Mouse (Mus musculus): ENCODE measurements around the gene Rbm10. TPM values are rescaled to one million over a fixed set of nuclear protein-coding genes. Genes with fewer than 3 reads are reported as not detected.

Rbm10 gene
- total and polyA plus RNA-seq, 3 experiments, result 154 to 183 TPM; not detected in 1

- TF ChIP-seq POLR2A (IDR thresholded peaks at IDR 0.05; ENCODE audit: control insufficient read depth in 1 of 2, insufficient read depth in 1 of 2, low read depth in 1 of 2, low read length in 2 of 2, poor library complexity in 1 of 2), result no peak
- TF ChIP-seq ZC3H11A (IDR thresholded peaks at IDR 0.05; ENCODE audit: low read depth, low read length), result no peak
- no peak for TF ChIP-seq ZNF384 (IDR thresholded peaks at IDR 0.05; ENCODE audit: low read depth, low read length)
- no peak for TF ChIP-seq MAFK (IDR thresholded peaks at IDR 0.05; ENCODE audit: borderline replicate concordance, low read depth, low read length)
- TF ChIP-seq USF1 (IDR thresholded peaks at IDR 0.05; ENCODE audit: low read depth, low read length), result no peak
- TF ChIP-seq POLR2AphosphoS2 (IDR thresholded peaks at IDR 0.05; ENCODE audit: low read length), result no peak
Observed at GRCm38 (mm10) chrX:20571024-20571423, 46.3 kb upstream of the Rbm10 start (continued).

DNA sequence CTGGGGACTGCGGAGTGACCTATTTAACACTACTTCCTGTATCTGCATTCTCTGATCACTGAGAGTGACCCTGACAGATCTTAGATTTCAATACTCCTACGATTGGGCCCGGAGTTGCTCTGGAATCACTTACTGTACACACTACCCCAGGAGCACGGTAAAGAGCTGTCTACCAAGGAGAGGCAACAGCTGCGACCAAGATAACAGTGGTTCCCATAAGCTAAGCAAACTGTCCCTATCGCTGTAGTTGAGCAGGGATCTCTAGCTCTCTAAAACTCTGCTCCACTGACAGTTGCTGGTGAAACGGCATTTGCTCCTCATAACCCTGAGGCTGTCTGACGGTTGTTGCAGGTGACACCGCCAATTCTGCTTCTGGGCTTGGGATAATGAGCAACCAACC lies 44.6 kb upstream of the Rbm10 start:
- no peaks in the 10 kb centered on the region for H3K79me2 ChIP-seq (ENCODE audit: control insufficient read depth, insufficient read depth, low read length, poor library complexity)
- peaks cover 0 to 21% of the 10 kb centered on the region in 2 experiments; a peak in 2 of 4 replicates for H3K4me1 ChIP-seq (ENCODE audit: control insufficient read depth in 1 of 2, insufficient read depth in 2 of 2, low read length in 2 of 2)
- no peaks in the 10 kb centered on the region for H3K27me3 ChIP-seq (ENCODE audit: control insufficient read depth in 1 of 2, insufficient read depth in 2 of 2, low read length in 2 of 2)
- no peak overlapping the region for H3K9ac ChIP-seq (ENCODE audit: control insufficient read depth, low read depth, low read length, poor library complexity, severe bottlenecking)
- no peak overlapping the region for H3K27ac ChIP-seq (ENCODE audit: control insufficient read depth, low read depth, low read length)
- no peak for TF ChIP-seq ZMIZ1 (IDR thresholded peaks at IDR 0.05; ENCODE audit: low read depth, low read length)
- no peak for TF ChIP-seq USF2 (IDR thresholded peaks at IDR 0.05; ENCODE audit: borderline replicate concordance in 1 of 2, insufficient read depth in 1 of 2, low read depth in 1 of 2, low read length in 2 of 2)
- peak; percentile 48; the same call in 1 of the 2 replicates for TF ChIP-seq ETS1 (IDR thresholded peaks at IDR 0.05; ENCODE audit: low read depth, low read length)
- no peak for TF ChIP-seq MAX (IDR thresholded peaks at IDR 0.05; ENCODE audit: low read length)
- TF ChIP-seq TAL1 (IDR thresholded peaks at IDR 0.05; ENCODE audit: low read length), result peak; percentile 43
- TF ChIP-seq TCF12 (IDR thresholded peaks at IDR 0.05; ENCODE audit: low read depth, low read length), result no peak
- peak; percentile 60; the same call in 1 of the 2 replicates for TF ChIP-seq GATA1 (IDR thresholded peaks at IDR 0.05; ENCODE audit: low read depth, low read length)
- no peaks in the 10 kb centered on the region for H3K9me3 ChIP-seq (replicated peaks; ENCODE audit: insufficient read depth, low read length)
- peak; percentile 71 for DNase-seq (ENCODE audit: low read depth, low spot score)
- H3K4me3 ChIP-seq (ENCODE audit: control insufficient read depth in 1 of 2, insufficient read depth in 1 of 2, low read depth in 2 of 2, low read length in 2 of 2), result no peak overlapping the region; a peak in 1 of 4 replicates
- H3K36me3 ChIP-seq (ENCODE audit: control insufficient read depth in 1 of 2, insufficient read depth in 2 of 2, low read length in 2 of 2), result peaks cover 0 to 14% of the 10 kb centered on the region in 2 experiments; a peak in 2 of 4 replicates

DNA sequence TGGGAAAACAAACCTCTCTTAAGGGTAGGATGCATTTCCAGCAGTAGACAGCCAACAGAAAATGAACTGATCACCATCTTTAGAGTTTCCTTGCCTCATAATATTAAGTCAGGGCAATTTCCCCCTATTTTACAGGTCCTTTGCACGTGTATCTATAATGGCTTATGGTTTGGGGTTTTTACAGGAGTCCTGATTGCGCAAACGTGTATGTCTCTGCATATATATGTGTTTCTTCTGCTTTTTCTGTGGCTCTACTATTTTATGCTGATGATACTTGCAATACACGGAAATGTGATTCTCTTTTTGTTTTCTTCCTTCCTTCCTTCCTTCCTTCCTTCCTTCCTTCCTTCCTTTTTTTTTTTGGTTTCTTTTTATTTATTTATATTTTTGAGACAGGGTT lies 43.4 kb upstream of the Rbm10 start:
- DNase-seq (ENCODE audit: low read depth, low spot score), result peak; percentile 21
- peaks cover 0 to 14% of the 10 kb centered on the region in 2 experiments; a peak in 2 of 4 replicates for H3K36me3 ChIP-seq (ENCODE audit: control insufficient read depth in 1 of 2, insufficient read depth in 2 of 2, low read length in 2 of 2)
- H3K4me1 ChIP-seq (ENCODE audit: control insufficient read depth in 1 of 2, insufficient read depth in 2 of 2, low read length in 2 of 2), result peaks cover 0 to 21% of the 10 kb centered on the region in 2 experiments; a peak in 2 of 4 replicates
- no peak overlapping the region for H3K27ac ChIP-seq (ENCODE audit: control insufficient read depth, low read depth, low read length)
- H3K9me3 ChIP-seq (replicated peaks; ENCODE audit: insufficient read depth, low read length), result no peaks in the 10 kb centered on the region
- no peak overlapping the region for H3K9ac ChIP-seq (ENCODE audit: control insufficient read depth, low read depth, low read length, poor library complexity, severe bottlenecking)
- H3K79me2 ChIP-seq (ENCODE audit: control insufficient read depth, insufficient read depth, low read length, poor library complexity), result no peaks in the 10 kb centered on the region
- H3K27me3 ChIP-seq (ENCODE audit: control insufficient read depth in 1 of 2, insufficient read depth in 2 of 2, low read length in 2 of 2), result no peaks in the 10 kb centered on the region
- H3K4me3 ChIP-seq (ENCODE audit: control insufficient read depth in 1 of 2, insufficient read depth in 1 of 2, low read depth in 2 of 2, low read length in 2 of 2), result no peak overlapping the region
- TF ChIP-seq JUND (IDR thresholded peaks at IDR 0.05; ENCODE audit: low read depth, low read length) (no peak), RCOR1 (IDR thresholded peaks at IDR 0.05; ENCODE audit: low read depth, low read length) (no peak)

Data from MEL (cell line).